Mouse (Mus musculus): Measurements from ENCODE around the gene Il21.

GRCm38 (mm10) chr3:37269926-37270325 is 37.5 kb upstream of the Il21 start:
- TF ChIP-seq GATA1 (IDR thresholded peaks at IDR 0.05; ENCODE audit: low read length) (no peak), TAL1 (IDR thresholded peaks at IDR 0.05; ENCODE audit: low read length) (no peak)

Measured in erythroblast, embryonic 14.5 days (primary cell).